Mouse (Mus musculus) inflammation-experienced regulatory T-cells, adult 16 weeks (primary cell): ENCODE data around the gene Olfr518. TPM values are rescaled to one million over a fixed set of nuclear protein-coding genes. Genes with fewer than 3 reads are reported as not detected.

Source experiments
- polyA plus RNA-seq: library from polyadenylated mRNA; unstranded; fragments of 100-300 nt; shearing (Covaris generic); gene quantifications from one replicate; pipeline ENCODE4 v1.2.1, GENCODE M21; 2017

Gene Olfr518
- polyA plus RNA-seq, result not detected

GRCm38 (mm10) chr7:108884906-108885305 lies at the start of gene Olfr518:
TSS of gene Olfr518 (minus strand) at chr7:108885006.

GRCm38 (mm10) chr7:108933794-108934731 lies 49.3 kb upstream of the Olfr518 start, which contains the start of gene Eif3f:
TSS of gene Eif3f (plus strand) at chr7:108934417.

GRCm38 (mm10) chr7:108929726-108930393 lies 45.1 kb upstream of the Olfr518 start, which contains the start of gene Nlrp10:
TSS of gene Nlrp10 (minus strand) at chr7:108930178.

GRCm38 (mm10) chr7:108894320-108894719 lies 9.5 kb upstream of the Olfr518 start, which contains the start of gene Olfr519:
TSS of gene Olfr519 (minus strand) at chr7:108894420.

GRCm38 (mm10) chr7:108872279-108872678 lies 12.5 kb downstream of the Olfr518 start, which contains the start of gene Olfr517:
TSS of gene Olfr517 (minus strand) at chr7:108872379.

GRCm38 (mm10) chr7:108850429-108850828 lies 34.4 kb downstream of the Olfr518 start, which contains the start of gene Olfr516:
TSS of gene Olfr516 (minus strand) at chr7:108850529.

Other genes with a start within 250 kb of the Olfr518 start
- not detected for gene Olfr509, start 233.1 kb downstream of the Olfr518 start, polyA plus RNA-seq
- not detected for gene Olfr510, start 218.6 kb downstream of the Olfr518 start, polyA plus RNA-seq
- gene Olfr512, start 171.7 kb downstream of the Olfr518 start, polyA plus RNA-seq, result not detected
- not detected for gene Olfr513, start 134.0 kb downstream of the Olfr518 start, polyA plus RNA-seq
- gene Olfr514, start 59.0 kb downstream of the Olfr518 start, polyA plus RNA-seq, result not detected
- gene Olfr516, start 34.5 kb downstream of the Olfr518 start, polyA plus RNA-seq, result not detected
- gene Olfr517, start 12.6 kb downstream of the Olfr518 start, polyA plus RNA-seq, result not detected
- not detected for gene Olfr519, start 9.4 kb upstream of the Olfr518 start, polyA plus RNA-seq
- 0.29 TPM for gene Nlrp10, start 45.2 kb upstream of the Olfr518 start, polyA plus RNA-seq
- gene Eif3f, start 49.4 kb upstream of the Olfr518 start, polyA plus RNA-seq, result 26.4 TPM
- gene Tub, start 65.3 kb upstream of the Olfr518 start, polyA plus RNA-seq, result 1.1 TPM
- gene Ric3, start 198.3 kb upstream of the Olfr518 start, polyA plus RNA-seq, result 0.60 TPM